Mouse (Mus musculus): Measurements from ENCODE around the gene Susd6. TPM values are rescaled to one million over a fixed set of nuclear protein-coding genes. Genes with fewer than 3 reads are reported as not detected.

The Susd6 gene
- total and polyA plus RNA-seq, 3 experiments, result 7.8 to 11.0 (median 8.7) TPM

DNA sequence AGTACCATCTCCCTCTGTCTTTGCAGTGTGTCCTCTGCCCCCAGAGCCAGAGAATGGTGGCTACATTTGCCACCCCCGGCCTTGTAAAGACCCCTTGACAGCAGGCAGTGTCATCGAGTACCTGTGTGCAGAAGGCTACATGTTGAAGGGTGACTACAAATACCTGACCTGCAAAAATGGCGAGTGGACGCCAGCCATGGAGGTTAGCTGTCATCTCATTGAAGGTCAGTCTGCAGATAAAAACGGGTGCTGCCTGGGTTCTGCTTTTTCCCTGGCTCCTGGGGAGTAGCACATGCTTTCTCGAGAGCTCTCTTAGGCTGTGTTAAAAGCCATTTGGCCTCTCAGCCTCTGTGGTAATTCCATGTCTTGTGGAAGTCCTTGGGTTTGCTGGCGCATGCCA lies 78.1 kb downstream of the Susd6 start:
- in situ Hi-C loops (cut with MboI; ENCODE audit: low pct_ligation_motif_present, low pct_unique_long_range_greater_than_20kb, low sequenced_read_pairs), result no loop called here
- dilution Hi-C loops (cut with MboI; ENCODE audit: extremely low pct_ligation_motif_present, extremely low pct_unique_long_range_greater_than_20kb, low sequenced_read_pairs), result no loop called here
- Histone ChIP-seq H3K4me2 (ENCODE audit: insufficient read depth, low read depth, poor library complexity, severe bottlenecking) (no peak overlapping the region), H3K9ac (ENCODE audit: insufficient read depth, low read depth) (no peak overlapping the region), H3K27ac (ENCODE audit: insufficient read depth, low read depth) (no peak overlapping the region), H3K4me3 (replicated peaks in 1 of 3; ENCODE audit: low read depth in 2 of 3, low read length in 2 of 3, poor library complexity in 1 of 3) (no peak overlapping the region), H3K79me2 (replicated peaks; ENCODE audit: control insufficient read depth, extremely low read depth, insufficient read depth, poor library complexity, severe bottlenecking) (no peaks in the 10 kb centered on the region), H3K4me1 (ENCODE audit: control insufficient read depth in 1 of 2, insufficient read depth in 2 of 2) (peaks cover 0 to 4% of the 10 kb centered on the region in 2 experiments; a peak in 1 of 4 replicates), H3K9me3 (replicated peaks; ENCODE audit: low read length) (no peaks in the 10 kb centered on the region), H3K27me3 (replicated peaks) (no peaks in the 10 kb centered on the region), H3K36me3 (replicated peaks in 1 of 2; ENCODE audit: control insufficient read depth in 1 of 2, insufficient read depth in 1 of 2, low read length in 1 of 2) (peaks cover 16 to 59% of the 10 kb centered on the region in 2 experiments)
- no peak for DNase-seq (ENCODE audit: extremely low read depth)
- TF ChIP-seq ETS1 (conservative IDR thresholded peaks at IDR 0.05; ENCODE audit: low read depth, low read length) (no peak), BHLHE40 (IDR thresholded peaks at IDR 0.05; ENCODE audit: low read depth, low read length) (no peak), RAD21 (IDR thresholded peaks at IDR 0.05; ENCODE audit: low read depth, low read length) (no peak), EP300 (IDR thresholded peaks at IDR 0.05; ENCODE audit: low read length) (no peak), JUN (IDR thresholded peaks at IDR 0.05; ENCODE audit: insufficient read depth, low read depth, low read length) (no peak), ZNF384 (IDR thresholded peaks at IDR 0.05; ENCODE audit: low read depth, low read length) (no peak), HCFC1 (IDR thresholded peaks at IDR 0.05; ENCODE audit: low read depth, low read length) (no peak), MEF2A (IDR thresholded peaks at IDR 0.05; ENCODE audit: borderline replicate concordance, low read depth, low read length) (no peak), MXI1 (IDR thresholded peaks at IDR 0.05; ENCODE audit: low read depth, low read length) (no peak), MYC (IDR thresholded peaks at IDR 0.05; ENCODE audit: low read depth, low read length) (no peak), MAX (IDR thresholded peaks at IDR 0.05; ENCODE audit: low read length) (no peak), USF1 (IDR thresholded peaks at IDR 0.05; ENCODE audit: low read depth, low read length) (no peak), UBTF (IDR thresholded peaks at IDR 0.05; ENCODE audit: low read depth, low read length) (no peak), NELFE (IDR thresholded peaks at IDR 0.05; ENCODE audit: low read depth, low read length) (no peak), MAZ (IDR thresholded peaks at IDR 0.05; ENCODE audit: low read depth, low read length) (no peak), E2F4 (IDR thresholded peaks at IDR 0.05; ENCODE audit: insufficient replicate concordance, low read depth, low read length) (no peak), TBP (conservative IDR thresholded peaks at IDR 0.05; ENCODE audit: low read depth, low read length) (no peak), ELF1 (IDR thresholded peaks at IDR 0.05; ENCODE audit: low read depth, low read length) (no peak), POLR2A (IDR thresholded peaks at IDR 0.05; ENCODE audit: low read depth, low read length) (no peak)

DNA sequence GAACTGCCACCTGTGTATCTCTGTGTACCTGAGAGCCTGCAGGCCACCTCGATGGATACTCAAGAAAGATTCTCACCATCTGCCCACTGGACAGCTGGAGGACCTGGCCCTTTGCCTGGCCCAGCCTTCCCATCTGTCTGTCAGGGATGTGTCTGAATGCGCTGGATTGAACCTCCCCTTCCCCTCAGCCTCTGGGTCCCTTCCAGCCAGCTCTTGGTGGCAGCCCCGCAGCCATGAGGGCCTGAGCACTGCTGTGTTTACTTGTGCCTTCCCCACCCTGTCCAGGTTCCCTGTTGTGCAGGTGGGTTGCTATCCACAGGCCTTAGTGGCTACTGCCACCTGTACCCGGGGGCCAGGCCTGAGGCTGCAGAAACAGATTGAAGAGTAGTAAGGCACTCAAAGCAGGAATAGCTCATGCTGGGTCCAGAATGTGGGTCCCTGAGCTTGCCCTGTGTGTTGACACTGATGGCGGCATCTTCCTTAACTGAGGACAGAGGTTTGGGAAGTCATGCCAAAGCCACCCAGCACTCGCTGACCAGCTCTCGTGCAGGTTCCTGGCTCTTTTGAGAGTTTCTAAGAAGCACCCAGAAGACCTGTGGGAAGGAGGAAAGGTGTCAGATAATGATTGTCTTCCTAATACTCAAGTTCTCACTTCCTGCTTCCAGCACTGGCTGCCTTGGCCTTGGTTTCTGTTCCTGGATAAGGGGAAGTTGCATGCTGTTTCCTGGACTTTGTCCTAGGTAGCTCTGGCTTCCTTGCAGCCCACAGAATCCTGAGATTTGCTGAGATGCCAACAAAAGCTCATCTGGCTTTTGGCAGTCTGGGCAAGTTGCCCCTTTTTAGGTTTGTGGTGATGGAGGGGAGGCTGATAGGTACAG lies 87.1 kb downstream of the Susd6 start:
- H3K27ac ChIP-seq (ENCODE audit: insufficient read depth, low read depth), result no peak overlapping the region
- DNase-seq (ENCODE audit: extremely low read depth), result no peak
- peaks cover 0 to 19% of the 10 kb centered on the region in 2 experiments; a peak in 2 of 4 replicates for H3K4me1 ChIP-seq (ENCODE audit: control insufficient read depth in 1 of 2, insufficient read depth in 2 of 2)
- H3K79me2 ChIP-seq (replicated peaks; ENCODE audit: control insufficient read depth, extremely low read depth, insufficient read depth, poor library complexity, severe bottlenecking), result no peaks in the 10 kb centered on the region
- dilution Hi-C loops (cut with MboI; ENCODE audit: extremely low pct_ligation_motif_present, extremely low pct_unique_long_range_greater_than_20kb, low sequenced_read_pairs), result no loop called here
- in situ Hi-C loops (cut with MboI; ENCODE audit: low pct_ligation_motif_present, low pct_unique_long_range_greater_than_20kb, low sequenced_read_pairs), result no loop called here
- TF ChIP-seq SMC3 (IDR thresholded peaks at IDR 0.05; ENCODE audit: low read depth, low read length), result no peak
- TF ChIP-seq NRF1 (IDR thresholded peaks at IDR 0.05; ENCODE audit: low read depth, low read length), result no peak
- TF ChIP-seq IRF4 (IDR thresholded peaks at IDR 0.05; ENCODE audit: low read depth, low read length), result no peak
- TF ChIP-seq ZMIZ1 (IDR thresholded peaks at IDR 0.05; ENCODE audit: low read depth, low read length), result no peak
- no peak overlapping the region for H3K4me3 ChIP-seq (replicated peaks in 1 of 3; ENCODE audit: low read depth in 2 of 3, low read length in 2 of 3, poor library complexity in 1 of 3)
- H3K9ac ChIP-seq (ENCODE audit: insufficient read depth, low read depth), result no peak overlapping the region
- H3K4me2 ChIP-seq (ENCODE audit: insufficient read depth, low read depth, poor library complexity, severe bottlenecking), result no peak overlapping the region
- no peaks in the 10 kb centered on the region for H3K9me3 ChIP-seq (replicated peaks; ENCODE audit: low read length)
- H3K36me3 ChIP-seq (replicated peaks in 1 of 2; ENCODE audit: control insufficient read depth in 1 of 2, insufficient read depth in 1 of 2, low read length in 1 of 2), result peaks cover 35 to 79% of the 10 kb centered on the region in 2 experiments
- no peaks in the 10 kb centered on the region for H3K27me3 ChIP-seq (replicated peaks)

All from CH12.LX (cell line).